Mouse (Mus musculus) cortical plate, adult 2 months (tissue): ENCODE measurements around the gene Ubl5.

Experiments
- CTCF ChIP-seq: fragments of 200-500 bp; IDR thresholded peaks from 2 replicates; pipeline ENCODE4 v1.5.1; 2011; ENCODE audit warnings: mild to moderate bottlenecking, control low read depth, low read length; ENCODE audit not compliant: insufficient read depth; ENCODE audit errors: extremely low read depth
- POLR2A ChIP-seq: fragments of 200-500 bp; IDR thresholded peaks from 2 replicates; pipeline ENCODE4 v1.6.1; 2011; ENCODE audit warnings: mild to moderate bottlenecking, low read length, control low read depth; ENCODE audit not compliant: insufficient read depth; ENCODE audit errors: extremely low read depth

DNA sequence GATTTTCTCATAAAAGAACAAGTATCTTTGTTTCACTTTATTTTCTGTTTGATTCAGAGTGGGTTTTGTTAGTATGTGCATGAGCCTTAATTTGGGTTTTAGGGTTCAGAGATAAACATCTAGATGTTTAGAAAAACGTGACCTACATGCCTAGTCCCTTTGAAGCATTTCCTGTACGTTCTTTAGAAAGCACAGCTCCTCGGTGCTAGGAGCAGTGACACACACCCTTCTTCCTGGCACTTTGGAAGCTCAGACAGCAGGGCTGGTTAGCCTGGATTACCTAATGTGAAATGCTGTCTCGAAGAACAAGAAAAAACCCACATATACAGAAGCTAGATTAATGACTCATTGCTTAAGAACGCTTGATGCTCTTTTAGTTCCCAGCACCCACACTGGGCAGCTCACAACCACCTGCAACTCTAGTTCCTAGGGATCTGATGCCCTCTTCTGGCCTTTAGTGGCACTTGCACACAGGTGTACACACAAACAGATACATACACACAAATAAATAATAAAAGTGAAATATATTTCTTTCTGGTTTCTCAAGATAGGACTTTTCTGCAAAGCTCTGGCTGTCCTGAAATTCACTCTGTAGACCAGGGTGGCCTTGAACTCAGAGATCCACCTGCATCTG, 32.7 kb upstream of the Ubl5 start:
- no peak for TF ChIP-seq POLR2A
- TF ChIP-seq CTCF: no peak
